Mouse (Mus musculus): Measurements from ENCODE around the gene Pcbp2. TPM values are rescaled to one million over a fixed set of nuclear protein-coding genes. Genes with fewer than 3 reads are reported as not detected.

Gene Pcbp2
- polyA plus RNA-seq, 1 experiment from 2014 or later = 194 TPM

DNA sequence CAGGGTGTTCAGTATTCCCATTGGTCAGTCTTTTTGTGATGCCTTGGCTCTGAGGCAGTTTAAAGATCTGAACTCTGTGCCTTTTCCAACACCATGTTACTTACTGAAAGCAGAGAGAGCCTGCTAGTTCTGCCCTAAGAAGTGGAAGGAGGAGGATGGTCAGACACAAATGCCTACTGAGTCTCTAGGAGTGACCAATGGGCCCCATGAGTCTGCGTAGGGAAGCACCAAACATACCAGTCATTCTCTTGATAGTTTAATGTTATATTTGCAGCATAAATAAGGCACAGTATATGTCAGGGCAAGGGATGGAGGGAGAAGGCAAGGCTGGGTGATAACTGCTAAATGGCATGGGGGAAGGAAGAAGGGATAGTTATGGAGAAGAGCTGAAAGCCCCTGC is 58.1 kb downstream of the Pcbp2 start:
- no peaks in the 10 kb centered on the region for H3K9me3 ChIP-seq (ENCODE audit: control insufficient read depth, low read length)
- peaks cover 88% of the 10 kb centered on the region for H3K36me3 ChIP-seq (ENCODE audit: control insufficient read depth, insufficient read depth, low read length)
- ATAC-seq (ENCODE audit: insufficient number of reproducible peaks, insufficient read depth, low FRiP score, low read depth) = no peak

DNA sequence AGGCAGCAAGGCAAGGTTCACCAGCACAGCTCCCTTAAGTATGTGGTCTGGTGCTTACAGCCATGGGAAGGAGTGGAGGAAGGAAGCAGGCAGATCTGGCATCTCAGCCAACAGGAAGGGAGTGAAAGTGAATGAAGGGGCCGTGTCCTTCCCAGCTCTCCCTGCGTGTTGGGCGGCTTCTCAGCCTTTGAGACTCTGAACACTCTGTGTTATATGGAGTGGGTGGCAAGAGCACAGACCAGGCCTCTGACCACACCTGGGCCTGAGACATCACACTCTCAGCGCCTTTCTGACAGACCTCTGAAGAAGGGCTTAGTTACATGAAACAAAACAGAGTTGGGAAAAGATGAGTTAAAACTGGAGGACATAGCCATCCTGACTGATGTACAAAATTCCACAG is 60.2 kb downstream of the Pcbp2 start:
- no peak overlapping the region for H3K27ac ChIP-seq (replicated peaks in 1 of 2; ENCODE audit: control insufficient read depth in 1 of 2, insufficient read depth in 1 of 2, low read depth in 2 of 2, low read length in 2 of 2)
- H3K4me2 ChIP-seq (ENCODE audit: low read length) = no peak overlapping the region
- peaks cover 90% of the 10 kb centered on the region for H3K36me3 ChIP-seq (ENCODE audit: control insufficient read depth, insufficient read depth, low read length)
- H3K4me1 ChIP-seq (ENCODE audit: control insufficient read depth in 2 of 2, insufficient read depth in 2 of 2, low read length in 2 of 2) = no peaks in the 10 kb centered on the region
- H3K27me3 ChIP-seq (ENCODE audit: control insufficient read depth, insufficient read depth, low read length) = no peaks in the 10 kb centered on the region
- H3K4me3 ChIP-seq (ENCODE audit: control insufficient read depth in 1 of 2, insufficient read depth in 1 of 2, low read depth in 1 of 2, low read length in 2 of 2) = no peak overlapping the region
- WGBS = 71% methylated on average over 4 of the region's 4 CpGs
- no peak overlapping the region for H3K9ac ChIP-seq (ENCODE audit: low read length)
- H3K9me3 ChIP-seq (ENCODE audit: control insufficient read depth, low read length) = no peaks in the 10 kb centered on the region
- ATAC-seq (ENCODE audit: insufficient number of reproducible peaks, insufficient read depth, low FRiP score, low read depth) = no peak

More for the DNA sequence above, 58.1 kb downstream of the Pcbp2 start:
- H3K9ac ChIP-seq (ENCODE audit: low read length) = no peak overlapping the region
- H3K4me1 ChIP-seq (ENCODE audit: control insufficient read depth in 2 of 2, insufficient read depth in 2 of 2, low read length in 2 of 2) = no peaks in the 10 kb centered on the region
- H3K4me3 ChIP-seq (ENCODE audit: control insufficient read depth in 1 of 2, insufficient read depth in 1 of 2, low read depth in 1 of 2, low read length in 2 of 2) = no peak overlapping the region
- no peaks in the 10 kb centered on the region for H3K27me3 ChIP-seq (ENCODE audit: control insufficient read depth, insufficient read depth, low read length)
- WGBS = 92% methylated on average over 1 of the region's 1 CpGs
- no peak overlapping the region for H3K27ac ChIP-seq (replicated peaks in 1 of 2; ENCODE audit: control insufficient read depth in 1 of 2, insufficient read depth in 1 of 2, low read depth in 2 of 2, low read length in 2 of 2)
- H3K4me2 ChIP-seq (ENCODE audit: low read length) = no peak overlapping the region

- WGBS = 82% methylated on average over 4 of the region's 4 CpGs
- Histone ChIP-seq H3K4me3 (ENCODE audit: control insufficient read depth in 1 of 2, insufficient read depth in 1 of 2, low read depth in 1 of 2, low read length in 2 of 2) (no peak overlapping the region), H3K27ac (replicated peaks in 1 of 2; ENCODE audit: control insufficient read depth in 1 of 2, insufficient read depth in 1 of 2, low read depth in 2 of 2, low read length in 2 of 2) (no peak overlapping the region), H3K4me1 (ENCODE audit: control insufficient read depth in 2 of 2, insufficient read depth in 2 of 2, low read length in 2 of 2) (no peaks in the 10 kb centered on the region), H3K27me3 (ENCODE audit: control insufficient read depth, insufficient read depth, low read length) (no peaks in the 10 kb centered on the region), H3K36me3 (ENCODE audit: control insufficient read depth, insufficient read depth, low read length) (peaks cover 93% of the 10 kb centered on the region), H3K9ac (ENCODE audit: low read length) (no peak overlapping the region), H3K9me3 (ENCODE audit: control insufficient read depth, low read length) (no peaks in the 10 kb centered on the region), H3K4me2 (ENCODE audit: low read length) (no peak overlapping the region)
- no peak for ATAC-seq (ENCODE audit: insufficient number of reproducible peaks, insufficient read depth, low FRiP score, low read depth)
Observed at GRCm38 (mm10) chr15:102531586-102531985, 61.2 kb downstream of the Pcbp2 start.

DNA sequence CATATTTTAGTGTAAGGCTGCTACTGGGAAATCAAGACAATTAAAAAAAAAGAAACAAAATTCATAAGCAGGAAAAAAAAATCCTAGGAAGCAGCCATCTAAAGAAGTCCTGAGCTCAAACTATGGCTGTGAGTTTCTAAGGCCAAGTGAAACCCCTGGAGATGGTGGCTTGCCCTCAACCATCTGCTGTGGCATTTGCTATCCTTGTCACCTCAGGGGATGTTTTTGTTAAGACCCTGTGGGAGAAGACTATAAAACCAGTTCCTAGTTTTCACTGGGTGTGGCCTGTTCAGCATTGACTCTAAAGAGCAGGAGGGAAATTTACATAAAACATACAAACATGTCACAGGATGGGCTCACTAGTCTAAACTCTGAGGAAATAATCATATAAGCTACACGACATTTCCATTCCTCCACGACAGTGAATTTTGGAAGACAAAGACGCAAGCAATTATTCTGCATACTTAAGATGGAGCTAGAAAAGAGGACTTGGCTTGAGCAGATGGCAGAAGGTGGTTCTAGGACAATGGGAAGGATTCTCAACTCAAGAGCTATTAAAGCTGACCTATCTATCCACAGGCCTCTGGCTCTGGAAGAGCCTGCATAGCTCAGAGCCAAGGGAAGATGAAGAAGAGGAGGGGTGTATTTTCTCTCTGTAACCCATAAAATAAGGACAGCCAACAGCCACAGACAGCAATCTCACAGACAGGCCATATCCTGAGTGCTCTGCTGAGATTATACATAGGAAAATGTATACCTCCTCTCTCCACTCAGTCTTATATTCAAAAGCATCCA is 62.0 kb downstream of the Pcbp2 start:
- H3K9me3 ChIP-seq (ENCODE audit: control insufficient read depth, low read length) = no peaks in the 10 kb centered on the region
- no peaks in the 10 kb centered on the region for H3K27me3 ChIP-seq (ENCODE audit: control insufficient read depth, insufficient read depth, low read length)
- H3K9ac ChIP-seq (ENCODE audit: low read length) = no peak overlapping the region
- 92% methylated on average over 3 of the region's 3 CpGs for WGBS
- no peak overlapping the region for H3K4me2 ChIP-seq (ENCODE audit: low read length)
- no peak overlapping the region for H3K4me3 ChIP-seq (ENCODE audit: control insufficient read depth in 1 of 2, insufficient read depth in 1 of 2, low read depth in 1 of 2, low read length in 2 of 2)
- H3K4me1 ChIP-seq (ENCODE audit: control insufficient read depth in 2 of 2, insufficient read depth in 2 of 2, low read length in 2 of 2) = no peaks in the 10 kb centered on the region
- peaks cover 96% of the 10 kb centered on the region for H3K36me3 ChIP-seq (ENCODE audit: control insufficient read depth, insufficient read depth, low read length)
- no peak for ATAC-seq (ENCODE audit: insufficient number of reproducible peaks, insufficient read depth, low FRiP score, low read depth)
- no peak overlapping the region for H3K27ac ChIP-seq (replicated peaks in 1 of 2; ENCODE audit: control insufficient read depth in 1 of 2, insufficient read depth in 1 of 2, low read depth in 2 of 2, low read length in 2 of 2)

GRCm38 (mm10) chr15:102533926-102534325 is 63.6 kb downstream of the Pcbp2 start:
- Histone ChIP-seq H3K36me3 (ENCODE audit: control insufficient read depth, insufficient read depth, low read length) (peaks cover 95% of the 10 kb centered on the region), H3K27ac (replicated peaks in 1 of 2; ENCODE audit: control insufficient read depth in 1 of 2, insufficient read depth in 1 of 2, low read depth in 2 of 2, low read length in 2 of 2) (no peak overlapping the region), H3K4me2 (ENCODE audit: low read length) (no peak overlapping the region), H3K4me3 (ENCODE audit: control insufficient read depth in 1 of 2, insufficient read depth in 1 of 2, low read depth in 1 of 2, low read length in 2 of 2) (no peak overlapping the region), H3K9me3 (ENCODE audit: control insufficient read depth, low read length) (no peaks in the 10 kb centered on the region), H3K27me3 (ENCODE audit: control insufficient read depth, insufficient read depth, low read length) (no peaks in the 10 kb centered on the region), H3K4me1 (ENCODE audit: control insufficient read depth in 2 of 2, insufficient read depth in 2 of 2, low read length in 2 of 2) (no peaks in the 10 kb centered on the region), H3K9ac (ENCODE audit: low read length) (no peak overlapping the region)
- 97% methylated on average over 7 of the region's 7 CpGs for whole genome bisulfite sequencing
- ATAC-seq (ENCODE audit: insufficient number of reproducible peaks, insufficient read depth, low FRiP score, low read depth) = no peak

- Histone ChIP-seq H3K27me3 (ENCODE audit: control insufficient read depth, insufficient read depth, low read length) (no peaks in the 10 kb centered on the region), H3K27ac (replicated peaks in 1 of 2; ENCODE audit: control insufficient read depth in 1 of 2, insufficient read depth in 1 of 2, low read depth in 2 of 2, low read length in 2 of 2) (no peak overlapping the region), H3K9ac (ENCODE audit: low read length) (no peak overlapping the region), H3K4me1 (ENCODE audit: control insufficient read depth in 2 of 2, insufficient read depth in 2 of 2, low read length in 2 of 2) (peaks cover 2 to 13% of the 10 kb centered on the region in 2 experiments; a peak in 2 of 4 replicates), H3K36me3 (ENCODE audit: control insufficient read depth, insufficient read depth, low read length) (peaks cover 80% of the 10 kb centered on the region), H3K9me3 (ENCODE audit: control insufficient read depth, low read length) (0 out of 2 replicates have a peak, but pooled peaks cover 4% of the 10 kb centered on the region), H3K4me2 (ENCODE audit: low read length) (no peak overlapping the region), H3K4me3 (ENCODE audit: control insufficient read depth in 1 of 2, insufficient read depth in 1 of 2, low read depth in 1 of 2, low read length in 2 of 2) (no peak overlapping the region)
- 94% methylated on average over 4 of the region's 4 CpGs for WGBS
- ATAC-seq (ENCODE audit: insufficient number of reproducible peaks, insufficient read depth, low FRiP score, low read depth) = no peak
Observed at GRCm38 (mm10) chr15:102544801-102545200, 74.5 kb downstream of the Pcbp2 start.

DNA sequence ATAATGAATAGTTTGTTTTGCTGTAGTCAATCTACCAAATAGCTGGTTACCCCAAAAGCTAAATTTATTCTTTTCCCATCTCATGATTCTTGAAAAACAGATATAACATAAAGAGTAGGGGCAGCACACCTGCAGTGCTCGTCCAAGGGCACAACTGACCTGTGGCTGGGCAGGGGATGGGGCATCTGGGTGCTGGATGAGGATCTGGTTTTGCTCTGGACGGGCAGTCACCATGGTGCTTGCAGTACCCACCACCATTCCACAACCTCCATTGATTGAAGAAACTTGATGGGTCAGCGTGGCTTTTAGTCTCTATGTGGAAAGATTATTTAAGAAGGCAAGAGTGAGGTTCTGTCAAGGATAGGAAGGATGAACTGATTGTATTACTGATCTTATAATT is 75.9 kb downstream of the Pcbp2 start:
- Histone ChIP-seq H3K9ac (ENCODE audit: low read length) (no peak overlapping the region), H3K36me3 (ENCODE audit: control insufficient read depth, insufficient read depth, low read length) (peaks cover 73% of the 10 kb centered on the region), H3K9me3 (ENCODE audit: control insufficient read depth, low read length) (0 out of 2 replicates have a peak, but pooled peaks cover 4% of the 10 kb centered on the region), H3K27me3 (ENCODE audit: control insufficient read depth, insufficient read depth, low read length) (no peaks in the 10 kb centered on the region), H3K4me3 (ENCODE audit: control insufficient read depth in 1 of 2, insufficient read depth in 1 of 2, low read depth in 1 of 2, low read length in 2 of 2) (no peak overlapping the region), H3K4me1 (ENCODE audit: control insufficient read depth in 2 of 2, insufficient read depth in 2 of 2, low read length in 2 of 2) (peaks cover 2 to 13% of the 10 kb centered on the region in 2 experiments; a peak in 2 of 4 replicates), H3K4me2 (ENCODE audit: low read length) (no peak overlapping the region), H3K27ac (replicated peaks in 1 of 2; ENCODE audit: control insufficient read depth in 1 of 2, insufficient read depth in 1 of 2, low read depth in 2 of 2, low read length in 2 of 2) (peak overlapping the region in 1 of 2 experiments; percentile 63; a peak in 1 of 4 replicates)
- WGBS = 90% methylated on average over 3 of the region's 3 CpGs
- no peak for ATAC-seq (ENCODE audit: insufficient number of reproducible peaks, insufficient read depth, low FRiP score, low read depth)
